Mouse (Mus musculus) heart, postnatal 0 days (tissue): ENCODE measurements around the gene Ticrr.

Source experiments
- CTCF ChIP-seq: IDR thresholded peaks from 2 replicates; pipeline ENCODE4 v1.5.1; 2016; ENCODE audit warnings: antibody characterized with exemption, control low read depth, low read depth
- EP300 ChIP-seq: IDR thresholded peaks from 2 replicates; pipeline ENCODE4 v1.6.1; 2016; ENCODE audit warnings: antibody characterized with exemption, low read depth

DNA sequence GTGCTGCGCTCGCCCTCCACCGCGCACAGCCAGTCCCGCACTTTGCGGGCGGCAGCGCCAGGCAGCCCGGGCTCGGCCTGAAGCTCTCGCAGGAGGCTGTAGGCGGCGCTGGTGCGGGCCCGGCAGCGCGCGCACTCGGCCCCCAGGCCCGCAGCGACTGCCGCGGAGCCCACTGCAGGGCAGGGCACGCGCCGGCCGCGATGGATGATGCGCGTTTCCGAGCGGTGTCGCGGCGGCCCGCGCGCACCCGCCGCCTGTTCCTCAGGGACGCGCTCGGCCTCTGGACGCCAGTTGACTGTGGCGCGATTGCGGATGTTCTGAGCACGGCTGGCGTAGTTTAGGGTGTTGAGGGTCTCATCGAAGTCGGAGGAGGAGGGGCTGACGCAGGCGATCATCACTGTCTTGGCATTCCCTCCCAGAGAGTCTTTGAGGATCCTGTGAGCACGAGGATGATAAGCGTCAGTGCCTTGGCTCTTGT lies 50.2 kb downstream of the Ticrr start:
- TF ChIP-seq CTCF: peak; percentile 16; the same call in 1 of the 2 replicates
- TF ChIP-seq EP300: no peak
